Comparison of ENCODE assay signal across 9 mouse cellular contexts in the genomic region with DNA sequence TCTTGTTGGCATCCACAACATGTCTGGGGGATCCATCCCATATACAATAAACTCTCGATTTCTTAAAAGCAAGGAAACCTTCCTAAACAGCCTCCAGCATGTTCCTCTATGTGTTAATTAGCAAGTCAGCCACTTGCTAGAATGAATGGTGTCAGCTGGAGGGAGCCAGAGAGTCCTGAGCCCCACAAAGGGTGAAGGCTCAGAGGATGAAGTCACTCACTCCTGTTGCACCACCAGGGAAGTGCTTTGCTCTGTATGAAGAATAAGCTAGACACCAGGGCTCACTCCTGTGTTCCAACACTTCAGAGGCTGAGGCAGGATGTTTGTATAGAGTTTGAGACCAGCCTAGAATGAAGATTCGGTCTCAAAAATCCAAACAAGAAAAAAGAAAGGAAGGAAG. TPM values are rescaled to one million over a fixed set of nuclear protein-coding genes. Genes with fewer than 3 reads are reported as not detected.
DNase-seq lines count a peak whose midpoint lies in the region; TF ChIP-seq lines count a peak whose summit lies in the region.
"Had no signal": no experiment of that assay in that cellular context is flagged by ENCODE, and none has a peak within 500 bp of the region (broad histone marks: within the 10 kb centered on the region; RNA-seq: fewer than 3 reads in every experiment).

No protein-coding gene starts in this region.

- intact Hi-C loops in gastrocnemius, adult 2 months (cut with DNase I), result loop anchor here (5.0 to 10.0 kb wide), 3 partner anchors 57 to 349 kb away; a partner anchor contains a TSS

- peak; percentile 46 for DNase-seq in gastrocnemius, adult 2 months
- DNase-seq in gastrocnemius, postnatal 25 days, result no peak
- DNase-seq in 416B (ENCODE audit: low read depth) (peak; percentile 74), R1 (ENCODE audit: low read depth, low spot score) (peak; percentile 13)
- DNase-seq in kidney, postnatal 25 days, result peak; percentile 35 to 53
- DNase-seq in neural tube, embryonic 10.5 days (ENCODE audit: extremely low spot score, low spot score), result no peak
- DNase-seq in right cerebral cortex, postnatal 36 days (ENCODE audit: low spot score in 2 of 2), result no peak
- DNase-seq in urinary bladder, adult 18-20 months (ENCODE audit: low spot score in 2 of 2), result no peak
- DNase-seq: gastrocnemius, postnatal 14 days had no signal

- no peak overlapping the region for H3K4me3 ChIP-seq in gastrocnemius, adult 2 months

- H3K27ac ChIP-seq in gastrocnemius, adult 2 months, result peak overlapping the region; percentile 87; the same call in 1 of the 2 replicates

- TF ChIP-seq CTCF in gastrocnemius, adult 2 months (IDR thresholded peaks at IDR 0.05), result peak; percentile 57

RNA-seq across cellular contexts. Expression of a gene that starts 1.5 kb away (rescaled TPM):
- 10 to 100 TPM; 27.1 to 30.9 TPM for total RNA-seq in gastrocnemius, adult 2 months (2021)
- 10 to 100 TPM; 23.7 to 27.0 TPM for total RNA-seq in gastrocnemius, postnatal 25 days (2021)

Comparison
In these comparisons a context has a peak if more than half of its experiments do, and no peak if none do; other contexts are left out.
1. DNase-seq: peak in gastrocnemius, adult 2 months (single experiment), 416B (single experiment), R1 (single experiment) and kidney, postnatal 25 days (2 of 2); none in gastrocnemius, postnatal 25 days (single experiment), neural tube, embryonic 10.5 days (single experiment), right cerebral cortex, postnatal 36 days (0 of 2) and urinary bladder, adult 18-20 months (0 of 2).